Mouse (Mus musculus): ENCODE measurements at regions not wholly inside any gene's neighbourhood (a gene's known extent, or its start where the extent isn't known, plus 50 kb on each side); places are given as distances from the start of the nearest gene placed in this dataset.

DNA sequence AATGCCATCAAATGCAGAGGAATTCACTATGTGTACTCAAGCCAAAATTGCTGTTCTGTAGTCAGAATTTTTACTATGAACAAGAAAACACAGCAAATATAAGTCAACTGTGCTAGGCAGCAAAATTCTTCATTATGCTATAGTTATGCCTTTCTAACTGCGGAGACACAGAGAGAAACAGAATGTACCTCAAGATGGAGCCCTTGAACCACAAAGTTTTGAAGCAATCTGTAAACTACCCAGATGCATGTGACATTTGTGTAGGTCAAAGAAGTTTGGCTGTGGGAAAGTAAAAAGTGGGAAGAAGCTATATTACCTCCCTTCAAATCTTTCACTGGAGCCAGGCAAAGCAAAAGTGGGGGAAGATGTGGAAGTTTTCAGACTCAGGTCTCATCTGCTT lies 226.0 kb upstream of the 4930578C19Rik start:
- TF ChIP-seq CTCF (IDR thresholded peaks at IDR 0.05; ENCODE audit: low read depth): no peak
- TF ChIP-seq EP300 (IDR thresholded peaks at IDR 0.05; ENCODE audit: low read depth): no peak
